Mouse (Mus musculus) macrophage (primary cell): ENCODE measurements around the gene Lactb. TPM values are rescaled to one million over a fixed set of nuclear protein-coding genes. Genes with fewer than 3 reads are reported as not detected.

ENCODE experiments used
- H3K27ac ChIP-seq: fragments of 350-480 bp; formaldehyde crosslinking; 2 replicates; pipeline ENCODE4 v1.9.0; 2021
- H3K36me3 ChIP-seq: fragments of 350-480 bp; formaldehyde crosslinking; 2 replicates; pipeline ENCODE4 v1.9.0; 2021; ENCODE audit errors: inconsistent target
- H3K4me3 ChIP-seq: fragments of 350-480 bp; formaldehyde crosslinking; 2 replicates; pipeline ENCODE4 v1.9.0; 2021; ENCODE audit errors: inconsistent target
- H3K79me2 ChIP-seq: fragments of 350-480 bp; formaldehyde crosslinking; 2 replicates; pipeline ENCODE4 v1.9.0; 2021; ENCODE audit errors: inconsistent target
- WGBS: methylation state at CpG from one replicate; pipeline ENCODE4 v1.1.7; 2026; ENCODE audit warnings: inconsistent platforms; ENCODE audit not compliant: missing documents; 5-methylcytosine and 5-hydroxymethylcytosine counted together
- polyA plus RNA-seq: library from polyadenylated mRNA; stranded (reverse); fragments of 250-400 nt; gene quantifications from 3 replicates; pipeline ENCODE4 v1.2.4, GENCODE M21; 2018; ENCODE audit warnings: inconsistent platforms
- total RNA-seq, 78 experiments: library from RNA; depleted of rRNA; stranded (reverse); fragments of 250-400 nt; gene quantifications; 1 replicate in 9 of 78; 2 replicates in 24 of 78; 3 replicates in 43 of 78; 4 replicates in 2 of 78; pipeline ENCODE4 v1.2.4; 2018; ENCODE audit warnings: inconsistent platforms in 56 of 78

Lactb gene
- total RNA-seq (2018; cell fraction: chromatin; rRNA removed): 10 to 100 TPM in 22 of 26 experiments, 1 to 10 TPM in 4; 5.1 to 25.3 (median 17.4) TPM
- 10 to 100 TPM; 23.5 to 37.4 (median 31.0) TPM for total RNA-seq (2018; cell fraction: cytosol; rRNA removed)
- total RNA-seq (2018; cell fraction: nucleus; rRNA removed): 10 to 100 TPM in 25 of 26 experiments, 1 to 10 TPM in 1; 8.6 to 32.0 (median 20.4) TPM
- 31.0 to 53.6 TPM (median 37.0 TPM) in 3 replicates for polyA plus RNA-seq

DNA sequence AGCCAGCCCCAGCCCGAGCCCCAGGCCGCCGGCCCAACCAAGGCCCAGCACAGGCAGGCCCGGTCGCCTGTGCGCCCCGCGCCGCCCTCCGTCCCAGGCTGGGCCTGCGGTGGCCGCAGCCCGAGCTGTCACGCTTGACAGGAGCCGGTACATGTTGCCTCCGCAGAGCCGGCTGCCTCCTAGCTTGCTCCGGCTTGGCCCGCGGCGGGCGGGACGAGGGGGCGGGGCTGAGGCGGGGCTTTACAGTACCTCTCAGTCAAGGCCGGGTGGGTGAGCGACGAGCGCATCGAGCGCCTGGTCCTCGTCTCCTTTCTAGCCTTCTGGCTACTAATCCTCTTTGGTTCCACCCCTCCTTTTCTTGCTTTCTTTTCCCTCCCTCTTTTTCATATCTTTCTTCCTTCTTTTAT, at the start of gene Lactb:
Gene Lactb, minus strand, starts transcription at position 246 of the 407 bp plus-strand sequence.
- Histone ChIP-seq H3K79me2 (no peaks in the 10 kb centered on the region), H3K27ac (no peak within 1 kb of the TSS), H3K36me3 (peaks cover 10% of the 10 kb centered on the region; the same call in 1 of the 2 replicates), H3K4me3 (no peak within 1 kb of the TSS; the same call in 1 of the 2 replicates)
- WGBS: 0% methylated on average over 29 of the region's 32 CpGs

DNA sequence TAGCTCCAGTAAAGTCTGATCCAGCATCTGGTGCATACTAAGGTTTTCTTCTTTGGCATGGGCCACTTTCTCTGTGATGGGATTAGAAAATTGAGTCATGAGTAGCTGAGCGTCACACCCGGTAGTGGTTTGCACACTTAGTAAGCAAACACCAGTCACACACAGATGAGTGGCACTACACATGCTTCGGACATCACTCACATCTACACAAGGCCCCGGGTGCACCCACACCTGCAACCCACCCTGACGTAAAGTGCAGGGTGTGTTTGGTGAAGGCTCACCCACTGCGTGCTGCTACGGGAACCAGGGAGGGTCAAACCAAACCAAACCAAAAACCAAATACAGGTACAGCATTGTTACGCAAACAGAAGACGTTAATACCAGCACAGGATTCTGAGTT, 48.1 kb upstream of the Lactb start:
- peaks cover 58% of the 10 kb centered on the region for H3K36me3 ChIP-seq
- 90% methylated on average over 9 of the region's 9 CpGs for WGBS
- H3K27ac ChIP-seq: no peak overlapping the region
- no peak overlapping the region for H3K4me3 ChIP-seq
- H3K79me2 ChIP-seq: no peaks in the 10 kb centered on the region

DNA sequence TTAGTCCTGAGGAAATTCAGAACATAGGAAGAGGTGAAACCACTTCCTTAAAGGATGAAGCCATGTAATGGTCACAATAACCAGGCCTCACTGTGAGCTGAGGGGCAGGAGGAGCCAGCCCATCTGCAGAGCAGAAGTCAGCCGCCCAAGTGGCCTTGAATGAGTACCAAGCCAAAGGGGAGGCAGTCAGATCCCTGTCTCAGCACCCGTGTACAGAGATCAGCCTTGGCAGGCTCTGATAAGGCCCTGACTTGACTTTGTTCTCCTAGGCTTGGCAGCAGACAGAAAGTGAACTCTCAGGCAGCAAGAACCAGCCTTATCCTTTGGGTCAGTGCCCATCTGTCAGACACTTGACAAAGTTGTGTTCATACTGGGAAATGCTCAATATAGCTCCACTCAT, 44.8 kb upstream of the Lactb start:
- no peak overlapping the region for H3K4me3 ChIP-seq
- H3K36me3 ChIP-seq: peaks cover 29% of the 10 kb centered on the region; the same call in 1 of the 2 replicates
- 5% methylated on average over 2 of the region's 2 CpGs for WGBS
- H3K79me2 ChIP-seq: no peaks in the 10 kb centered on the region
- H3K27ac ChIP-seq: peak overlapping the region; percentile 14

DNA sequence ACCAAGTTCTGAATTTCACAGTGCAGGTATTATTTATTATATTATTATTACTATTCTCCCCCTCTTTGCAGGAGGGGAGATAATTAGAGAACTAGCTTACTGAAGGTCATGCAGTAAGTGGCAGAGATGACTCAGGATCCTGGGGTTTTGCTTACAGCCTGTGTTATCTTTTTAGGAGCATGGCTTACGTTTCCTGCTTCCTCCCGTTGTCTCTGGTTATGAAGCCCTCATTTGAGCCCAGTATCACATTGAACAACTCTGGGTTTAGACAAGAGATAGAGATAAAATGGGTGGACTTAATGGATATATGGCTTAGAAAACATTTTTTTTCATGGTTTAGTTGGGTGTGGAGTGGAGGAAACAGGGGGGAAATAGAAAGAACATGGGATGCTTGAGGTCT, 38.2 kb upstream of the Lactb start:
- Histone ChIP-seq H3K36me3 (no peaks in the 10 kb centered on the region), H3K4me3 (no peak overlapping the region), H3K79me2 (no peaks in the 10 kb centered on the region), H3K27ac (no peak overlapping the region)
- 23% methylated on average over 2 of the region's 2 CpGs for WGBS

DNA sequence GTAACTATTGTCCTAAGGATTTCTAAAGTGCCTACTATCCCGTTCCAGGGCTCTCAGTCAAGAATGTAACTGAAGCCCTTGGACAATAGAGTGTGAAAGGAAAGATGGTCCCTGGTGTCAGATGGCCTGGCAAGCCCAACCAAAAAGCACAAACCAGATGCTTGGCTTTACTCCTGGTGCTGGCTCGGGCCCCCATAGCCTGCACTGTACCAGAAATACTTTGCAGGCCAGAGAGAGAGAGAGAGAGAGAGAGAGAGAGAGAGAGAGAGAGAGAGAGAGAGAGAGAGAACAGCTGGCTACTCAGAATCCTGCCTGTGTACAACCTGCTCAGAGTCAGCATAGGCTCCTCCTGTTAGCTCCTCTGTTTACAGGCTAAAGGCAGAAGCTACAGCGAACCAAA, 37.2 kb upstream of the Lactb start:
- Histone ChIP-seq H3K27ac (no peak overlapping the region), H3K79me2 (no peaks in the 10 kb centered on the region), H3K4me3 (no peak overlapping the region), H3K36me3 (no peaks in the 10 kb centered on the region)
- WGBS: 90% methylated on average over 3 of the region's 3 CpGs

DNA sequence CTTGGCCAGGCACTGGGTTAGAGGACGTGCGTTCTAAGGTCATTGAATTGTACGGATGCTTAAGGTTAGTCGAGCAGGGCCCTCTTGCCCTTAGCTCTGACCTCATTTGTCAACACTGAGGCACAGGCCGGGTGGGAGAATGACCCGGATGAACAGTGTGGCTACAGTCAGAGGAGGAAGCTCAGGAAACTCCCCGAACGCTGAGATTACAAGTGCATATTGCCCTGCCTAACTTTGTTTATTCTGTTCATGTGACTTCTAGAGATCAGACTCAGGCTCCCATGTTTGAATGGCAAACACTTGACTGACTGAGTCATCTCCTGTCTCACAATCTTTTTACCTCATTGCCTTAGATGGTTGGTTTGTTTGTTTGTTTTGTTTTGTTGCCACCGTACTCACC, 36.2 kb upstream of the Lactb start:
- Histone ChIP-seq H3K36me3 (no peaks in the 10 kb centered on the region), H3K79me2 (no peaks in the 10 kb centered on the region), H3K4me3 (no peak overlapping the region), H3K27ac (no peak overlapping the region)
- WGBS: 77% methylated on average over 9 of the region's 9 CpGs

DNA sequence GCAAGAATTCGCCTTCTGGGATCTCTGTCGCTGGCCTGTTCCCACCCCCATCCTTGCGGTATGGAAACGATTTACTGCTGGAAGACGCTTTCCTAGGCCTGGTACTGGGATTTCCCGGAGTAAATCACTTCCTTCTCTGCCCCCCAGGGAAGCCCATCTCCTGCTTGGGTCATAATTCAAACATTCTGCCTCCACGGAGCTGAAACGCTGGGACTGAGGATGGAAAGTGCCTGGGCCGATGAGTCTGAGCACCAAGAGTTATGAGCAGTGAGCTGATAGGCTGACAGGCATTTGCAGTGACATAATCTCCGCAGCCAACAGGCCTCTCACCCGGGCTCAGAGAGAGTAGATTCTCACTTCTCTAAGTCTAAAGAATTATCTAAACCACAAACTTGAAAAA, 33.5 kb upstream of the Lactb start:
- no peaks in the 10 kb centered on the region for H3K36me3 ChIP-seq
- WGBS: 90% methylated on average over 9 of the region's 11 CpGs
- H3K27ac ChIP-seq: no peak overlapping the region

DNA sequence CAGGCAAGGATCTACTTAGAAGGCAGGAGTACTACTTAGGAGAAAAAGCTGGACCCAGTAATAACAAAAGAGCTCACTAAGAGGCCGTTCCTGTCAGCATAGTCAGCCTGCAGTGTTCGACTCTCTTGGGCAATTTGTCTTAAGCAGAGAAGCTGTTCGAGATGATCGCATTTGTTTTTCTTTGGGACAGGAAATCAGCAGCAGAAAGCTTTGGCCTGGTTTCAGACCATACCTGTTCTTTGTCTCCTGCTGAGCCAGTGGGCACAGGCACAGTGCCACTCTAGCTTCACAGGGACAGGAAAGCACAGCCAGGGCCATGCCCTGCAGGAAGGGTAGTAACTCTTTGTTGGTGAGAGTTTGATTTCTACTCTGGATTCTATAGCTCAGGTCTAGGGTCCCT, 31.1 kb upstream of the Lactb start:
- H3K36me3 ChIP-seq: no peaks in the 10 kb centered on the region
- H3K79me2 ChIP-seq: no peaks in the 10 kb centered on the region
- H3K4me3 ChIP-seq: no peak overlapping the region
- no peak overlapping the region for H3K27ac ChIP-seq
- 80% methylated on average over 4 of the region's 4 CpGs for WGBS

More for the DNA sequence above, 33.5 kb upstream of the Lactb start:
- no peak overlapping the region for H3K4me3 ChIP-seq
- H3K79me2 ChIP-seq: no peaks in the 10 kb centered on the region

DNA sequence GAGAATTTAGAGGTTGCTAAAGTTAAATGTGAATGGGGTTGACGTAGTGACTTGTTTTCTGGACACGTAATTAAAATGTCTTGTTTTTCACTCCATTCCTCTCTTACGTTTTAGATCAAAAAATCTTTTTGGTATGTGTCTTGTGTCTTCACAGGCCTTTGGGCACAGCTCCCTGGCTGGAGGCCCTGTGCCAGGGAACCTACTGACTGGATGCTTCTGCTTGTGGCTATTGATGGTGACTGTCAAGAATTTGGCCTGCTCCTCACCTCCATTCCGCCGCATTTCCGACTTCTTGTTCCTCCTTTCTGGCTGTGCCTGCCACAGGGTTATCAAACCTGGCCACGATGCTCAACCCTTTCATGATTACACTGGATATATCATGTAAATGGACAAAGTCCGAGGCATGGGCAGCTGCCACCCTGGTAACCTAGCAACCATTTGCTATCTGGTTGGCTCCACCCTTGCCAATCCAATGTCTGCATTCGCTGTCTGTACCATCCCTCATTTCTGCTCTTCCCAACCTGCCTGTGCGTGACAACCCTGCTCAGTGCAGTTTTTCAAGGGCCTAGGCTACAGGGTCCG, 30.0 kb upstream of the Lactb start:
- H3K79me2 ChIP-seq: no peaks in the 10 kb centered on the region
- WGBS: 86% methylated on average over 11 of the region's 11 CpGs
- no peak overlapping the region for H3K4me3 ChIP-seq
- H3K27ac ChIP-seq: no peak overlapping the region
- H3K36me3 ChIP-seq: no peaks in the 10 kb centered on the region

DNA sequence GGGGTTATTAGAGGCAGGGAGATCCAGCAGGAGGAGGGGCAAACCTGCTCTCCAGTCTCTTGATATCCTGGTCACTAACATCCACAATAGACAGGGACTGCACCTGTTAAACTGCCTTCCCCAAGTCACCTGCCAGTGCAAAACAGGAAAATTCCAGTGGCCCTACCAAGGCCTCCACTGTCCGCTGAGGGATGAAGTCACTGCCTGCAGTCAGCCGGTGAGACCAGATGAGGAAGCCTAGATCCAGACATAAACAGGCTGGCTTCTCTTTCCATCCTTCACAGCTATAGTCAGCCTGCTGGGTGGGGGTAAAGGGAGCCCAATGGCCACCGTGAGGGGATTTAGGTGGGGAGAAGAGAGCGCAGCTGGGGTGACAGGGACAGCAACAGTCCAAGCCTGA, 28.4 kb upstream of the Lactb start:
- WGBS: 83% methylated on average over 4 of the region's 4 CpGs
- Histone ChIP-seq H3K4me3 (no peak overlapping the region), H3K36me3 (no peaks in the 10 kb centered on the region), H3K79me2 (no peaks in the 10 kb centered on the region), H3K27ac (no peak overlapping the region)

DNA sequence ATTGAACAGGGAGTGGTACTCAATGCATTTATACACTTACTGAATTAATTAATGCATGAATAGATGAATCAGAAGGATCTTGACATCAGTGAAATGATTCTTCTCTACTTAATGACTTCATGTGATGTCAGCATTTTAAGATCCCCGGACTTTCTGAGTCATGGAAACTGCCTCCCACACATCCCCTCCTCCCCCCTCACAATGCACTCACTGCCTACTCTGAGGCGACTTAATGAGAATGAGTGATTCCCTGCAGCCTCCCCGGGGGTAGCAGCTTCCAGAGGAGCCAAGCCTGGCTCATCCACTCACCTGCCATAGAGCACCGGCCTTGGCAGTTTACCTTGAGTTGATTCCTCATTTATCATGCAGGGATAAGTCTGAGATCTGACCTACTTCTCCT, 27.9 kb upstream of the Lactb start:
- 76% methylated on average over 4 of the region's 4 CpGs for WGBS
- H3K36me3 ChIP-seq: no peaks in the 10 kb centered on the region
- no peak overlapping the region for H3K27ac ChIP-seq
- H3K79me2 ChIP-seq: no peaks in the 10 kb centered on the region
- H3K4me3 ChIP-seq: no peak overlapping the region

DNA sequence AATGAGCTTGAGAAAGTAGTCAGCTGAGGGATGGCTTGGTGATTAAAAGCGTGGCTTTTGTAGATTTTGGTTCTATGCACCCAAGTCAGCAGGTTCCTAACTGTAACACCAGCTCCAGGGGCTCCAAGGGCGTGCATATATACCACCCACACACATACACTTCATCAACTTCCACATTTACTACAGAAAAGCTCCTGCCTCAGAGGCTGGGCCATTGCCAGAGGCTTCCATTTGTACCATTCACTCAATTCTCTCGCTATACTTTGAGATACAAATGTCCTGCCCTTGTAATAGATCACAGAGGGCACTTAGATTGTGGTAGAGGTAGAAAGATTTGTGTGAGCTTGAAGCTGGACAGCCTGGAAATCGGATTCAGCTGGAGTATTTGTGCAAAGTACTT, 26.2 kb upstream of the Lactb start:
- Histone ChIP-seq H3K79me2 (no peaks in the 10 kb centered on the region), H3K36me3 (no peaks in the 10 kb centered on the region), H3K27ac (no peak overlapping the region), H3K4me3 (no peak overlapping the region)
- WGBS: 75% methylated on average over 4 of the region's 4 CpGs

DNA sequence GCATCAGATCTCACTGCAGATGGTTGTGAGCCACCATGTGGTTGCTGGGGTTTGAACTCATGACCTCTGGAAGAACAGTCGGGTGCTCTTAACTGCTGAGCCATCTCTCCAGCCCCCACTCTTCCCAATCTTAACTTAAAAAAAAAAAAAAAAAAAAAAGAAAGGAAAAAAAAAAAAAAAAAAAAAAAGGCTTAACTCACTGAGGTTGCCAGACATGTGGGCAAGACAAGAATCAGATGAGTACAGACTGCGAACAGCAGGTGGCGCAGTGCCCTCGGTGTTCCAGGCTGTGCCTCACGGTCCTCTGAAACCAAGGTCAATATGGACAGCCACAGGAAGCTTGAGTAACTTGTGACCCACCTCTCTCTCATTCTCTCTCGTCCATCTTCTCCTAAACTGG, 25.8 kb upstream of the Lactb start:
- no peaks in the 10 kb centered on the region for H3K36me3 ChIP-seq
- no peak overlapping the region for H3K4me3 ChIP-seq
- H3K79me2 ChIP-seq: no peaks in the 10 kb centered on the region
- H3K27ac ChIP-seq: no peak overlapping the region
- 3% methylated on average over 6 of the region's 6 CpGs for WGBS

DNA sequence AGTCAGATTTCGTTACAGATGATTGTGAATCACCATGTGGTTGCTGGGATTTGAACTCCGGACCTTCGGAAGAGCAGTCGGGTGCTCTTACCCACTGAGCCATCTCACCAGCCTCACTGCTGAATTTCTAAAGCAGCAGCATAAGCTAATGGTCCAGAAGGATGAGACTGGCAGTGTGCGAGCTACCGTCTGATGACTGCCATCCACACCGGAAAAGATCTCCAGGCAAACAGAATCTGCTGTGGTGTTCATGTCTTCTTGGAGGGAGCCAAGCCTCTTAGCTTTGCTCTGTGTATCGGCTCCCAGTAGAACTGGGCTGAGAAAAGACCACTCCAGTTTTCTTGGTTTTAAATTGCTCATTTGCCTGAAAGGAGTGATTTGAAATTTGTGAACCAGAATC, 24.4 kb upstream of the Lactb start:
- no peak overlapping the region for H3K27ac ChIP-seq
- H3K79me2 ChIP-seq: no peaks in the 10 kb centered on the region
- H3K4me3 ChIP-seq: no peak overlapping the region
- 94% methylated on average over 6 of the region's 8 CpGs for WGBS
- H3K36me3 ChIP-seq: no peaks in the 10 kb centered on the region

DNA sequence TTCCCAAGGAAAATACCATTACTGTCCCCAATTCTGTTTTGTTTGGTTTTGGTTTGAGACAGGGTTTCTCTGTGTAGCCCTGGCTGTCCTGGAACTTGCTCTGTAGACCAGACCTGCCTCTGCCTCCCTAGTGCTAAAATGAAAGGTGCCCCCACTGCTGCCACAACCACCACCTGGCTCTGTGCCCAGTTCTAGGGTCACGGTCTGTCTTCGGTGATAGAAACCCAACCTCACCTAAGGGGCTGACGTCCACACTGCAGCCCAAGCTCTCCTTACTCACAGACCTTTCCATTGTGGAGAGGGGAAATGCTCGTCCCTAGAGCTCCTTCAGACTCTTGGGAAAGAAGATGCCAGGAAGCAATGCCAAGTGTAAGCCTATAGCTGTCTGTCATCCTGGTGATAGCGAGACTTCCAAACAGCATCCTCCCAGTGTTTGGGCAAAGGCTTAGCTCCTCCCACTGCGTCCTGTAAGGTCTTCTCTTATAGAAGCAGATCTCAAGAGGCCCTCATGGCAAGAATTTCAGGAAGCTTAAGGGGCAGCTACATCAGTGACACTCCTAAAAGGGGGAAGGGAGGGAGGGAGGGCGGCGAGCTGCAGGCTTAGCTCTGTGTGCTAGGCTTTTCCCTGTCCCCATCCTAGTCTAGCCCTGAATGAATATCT, 16.6 kb upstream of the Lactb start:
- 61% methylated on average over 6 of the region's 8 CpGs for WGBS
- H3K27ac ChIP-seq: no peak overlapping the region
- no peak overlapping the region for H3K4me3 ChIP-seq

More for the DNA sequence above, 16.6 kb upstream of the Lactb start:
- Histone ChIP-seq H3K79me2 (no peaks in the 10 kb centered on the region), H3K36me3 (no peaks in the 10 kb centered on the region)
